Mouse (Mus musculus): ENCODE results near the gene Gucd1. TPM values are rescaled to one million over a fixed set of nuclear protein-coding genes. Genes with fewer than 3 reads are reported as not detected.
"Not testable (repeated sequence)": the region's sequence is repeated elsewhere in the genome, so short reads cannot be mapped to it uniquely, and the experiment has no call there.

The Gucd1 gene
- polyA plus RNA-seq (2011; ENCODE audit: insufficient read length, low read depth, missing spikeins), result 16.1 and 18.1 TPM in 2 replicates

- no peak for TF ChIP-seq CTCF (IDR thresholded peaks at IDR 0.05; ENCODE audit: borderline replicate concordance, insufficient read depth, low read length)
- TF ChIP-seq POLR2A (IDR thresholded peaks at IDR 0.05; ENCODE audit: low read depth, low read length), result peak; percentile 79
Measured at GRCm38 (mm10) chr10:75517758-75518143, at the start of gene Gucd1. Gene Gucd1 (minus strand): TSS chr10:75517972.

GRCm38 (mm10) chr10:75566765-75567164 is 49.0 kb upstream of the Gucd1 start:
- H3K4me3 ChIP-seq (ENCODE audit: insufficient read depth, low read length); H3K4me1 ChIP-seq (ENCODE audit: control insufficient read depth, insufficient read depth, low read length); H3K27ac ChIP-seq (ENCODE audit: insufficient read depth, low read length): not testable (repeated sequence)

More at GRCm38 (mm10) chr10:75517758-75518143, at the start of gene Gucd1:
- H3K4me3 ChIP-seq (ENCODE audit: insufficient read depth, low read length), result peak within 1 kb of the TSS; percentile 90
- H3K27ac ChIP-seq (ENCODE audit: insufficient read depth, low read length), result peak within 1 kb of the TSS; percentile 97
- H3K4me1 ChIP-seq (ENCODE audit: control insufficient read depth, insufficient read depth, low read length), result peaks cover 8% of the 10 kb centered on the region

GRCm38 (mm10) chr10:75566321-75566720 is 48.5 kb upstream of the Gucd1 start:
- no peak for TF ChIP-seq POLR2A (IDR thresholded peaks at IDR 0.05; ENCODE audit: low read depth, low read length)
- TF ChIP-seq CTCF (IDR thresholded peaks at IDR 0.05; ENCODE audit: borderline replicate concordance, insufficient read depth, low read length), result no peak
- no peak overlapping the region for H3K27ac ChIP-seq (ENCODE audit: insufficient read depth, low read length)
- no peak overlapping the region for H3K4me3 ChIP-seq (ENCODE audit: insufficient read depth, low read length)
- no peaks in the 10 kb centered on the region for H3K4me1 ChIP-seq (ENCODE audit: control insufficient read depth, insufficient read depth, low read length)

- H3K4me1 ChIP-seq (ENCODE audit: control insufficient read depth, insufficient read depth, low read length), result no peaks in the 10 kb centered on the region
- H3K4me3 ChIP-seq (ENCODE audit: insufficient read depth, low read length), result no peak overlapping the region
- TF ChIP-seq POLR2A (IDR thresholded peaks at IDR 0.05; ENCODE audit: low read depth, low read length), result no peak
- TF ChIP-seq CTCF (IDR thresholded peaks at IDR 0.05; ENCODE audit: borderline replicate concordance, insufficient read depth, low read length), result no peak
- no peak overlapping the region for H3K27ac ChIP-seq (ENCODE audit: insufficient read depth, low read length)
Measured at GRCm38 (mm10) chr10:75565906-75566305, 48.1 kb upstream of the Gucd1 start.

GRCm38 (mm10) chr10:75565436-75565835 is 47.7 kb upstream of the Gucd1 start:
- H3K27ac ChIP-seq (ENCODE audit: insufficient read depth, low read length), result no peak overlapping the region
- TF ChIP-seq POLR2A (IDR thresholded peaks at IDR 0.05; ENCODE audit: low read depth, low read length), result no peak
- no peak for TF ChIP-seq CTCF (IDR thresholded peaks at IDR 0.05; ENCODE audit: borderline replicate concordance, insufficient read depth, low read length)
- no peak overlapping the region for H3K4me3 ChIP-seq (ENCODE audit: insufficient read depth, low read length)
- H3K4me1 ChIP-seq (ENCODE audit: control insufficient read depth, insufficient read depth, low read length), result no peaks in the 10 kb centered on the region

- Histone ChIP-seq H3K27ac (ENCODE audit: insufficient read depth, low read length) (no peak overlapping the region), H3K4me3 (ENCODE audit: insufficient read depth, low read length) (no peak overlapping the region), H3K4me1 (ENCODE audit: control insufficient read depth, insufficient read depth, low read length) (no peaks in the 10 kb centered on the region)
- TF ChIP-seq POLR2A (IDR thresholded peaks at IDR 0.05; ENCODE audit: low read depth, low read length) (no peak), CTCF (IDR thresholded peaks at IDR 0.05; ENCODE audit: borderline replicate concordance, insufficient read depth, low read length) (no peak)
Measured at GRCm38 (mm10) chr10:75564687-75565265, 47.0 kb upstream of the Gucd1 start.

- H3K4me3 ChIP-seq (ENCODE audit: insufficient read depth, low read length), result no peak overlapping the region
- no peak overlapping the region for H3K27ac ChIP-seq (ENCODE audit: insufficient read depth, low read length)
- TF ChIP-seq CTCF (IDR thresholded peaks at IDR 0.05; ENCODE audit: borderline replicate concordance, insufficient read depth, low read length) (no peak), POLR2A (IDR thresholded peaks at IDR 0.05; ENCODE audit: low read depth, low read length) (no peak)
- no peaks in the 10 kb centered on the region for H3K4me1 ChIP-seq (ENCODE audit: control insufficient read depth, insufficient read depth, low read length)
Measured at GRCm38 (mm10) chr10:75562596-75562995, 44.8 kb upstream of the Gucd1 start.

- H3K27ac ChIP-seq (ENCODE audit: insufficient read depth, low read length), result no peak within 1 kb of the TSS
- TF ChIP-seq POLR2A (IDR thresholded peaks at IDR 0.05; ENCODE audit: low read depth, low read length), result no peak
- TF ChIP-seq CTCF (IDR thresholded peaks at IDR 0.05; ENCODE audit: borderline replicate concordance, insufficient read depth, low read length), result no peak
- no peak within 1 kb of the TSS for H3K4me3 ChIP-seq (ENCODE audit: insufficient read depth, low read length)
- no peaks in the 10 kb centered on the region for H3K4me1 ChIP-seq (ENCODE audit: control insufficient read depth, insufficient read depth, low read length)
Measured at GRCm38 (mm10) chr10:75561071-75561654, 43.4 kb upstream of the Gucd1 start, which contains the start of gene Ggt1. Gene Ggt1 (plus strand): TSS chr10:75561604.

- no peak overlapping the region for H3K27ac ChIP-seq (ENCODE audit: insufficient read depth, low read length)
Measured at GRCm38 (mm10) chr10:75560549-75560899, 42.8 kb upstream of the Gucd1 start.

GRCm38 (mm10) chr10:75559676-75560548 is 42.1 kb upstream of the Gucd1 start, which contains the start of gene Lrrc75b:
Gene Lrrc75b (minus strand): TSS chr10:75560330.
- Histone ChIP-seq H3K4me3 (ENCODE audit: insufficient read depth, low read length) (peak within 1 kb of the TSS; percentile 7), H3K4me1 (ENCODE audit: control insufficient read depth, insufficient read depth, low read length) (no peaks in the 10 kb centered on the region), H3K27ac (ENCODE audit: insufficient read depth, low read length) (no peak within 1 kb of the TSS)
- TF ChIP-seq POLR2A (IDR thresholded peaks at IDR 0.05; ENCODE audit: low read depth, low read length) (no peak), CTCF (IDR thresholded peaks at IDR 0.05; ENCODE audit: borderline replicate concordance, insufficient read depth, low read length) (no peak)

More at GRCm38 (mm10) chr10:75560549-75560899, 42.8 kb upstream of the Gucd1 start:
- Histone ChIP-seq H3K4me3 (ENCODE audit: insufficient read depth, low read length) (no peak overlapping the region), H3K4me1 (ENCODE audit: control insufficient read depth, insufficient read depth, low read length) (no peaks in the 10 kb centered on the region)
- TF ChIP-seq POLR2A (IDR thresholded peaks at IDR 0.05; ENCODE audit: low read depth, low read length) (no peak), CTCF (IDR thresholded peaks at IDR 0.05; ENCODE audit: borderline replicate concordance, insufficient read depth, low read length) (no peak)
